Mouse (Mus musculus) inflammation-experienced regulatory T-cells, adult 16 weeks (primary cell): ENCODE measurements around the gene Itgam. TPM values are rescaled to one million over a fixed set of nuclear protein-coding genes. Genes with fewer than 3 reads are reported as not detected.

ENCODE experiments used
- polyA plus RNA-seq: library from polyadenylated mRNA; unstranded; fragments of 100-300 nt; shearing (Covaris generic); gene quantifications from one replicate; pipeline ENCODE4 v1.2.1, GENCODE M21; 2017

The Itgam gene
- polyA plus RNA-seq: 0.61 TPM

DNA sequence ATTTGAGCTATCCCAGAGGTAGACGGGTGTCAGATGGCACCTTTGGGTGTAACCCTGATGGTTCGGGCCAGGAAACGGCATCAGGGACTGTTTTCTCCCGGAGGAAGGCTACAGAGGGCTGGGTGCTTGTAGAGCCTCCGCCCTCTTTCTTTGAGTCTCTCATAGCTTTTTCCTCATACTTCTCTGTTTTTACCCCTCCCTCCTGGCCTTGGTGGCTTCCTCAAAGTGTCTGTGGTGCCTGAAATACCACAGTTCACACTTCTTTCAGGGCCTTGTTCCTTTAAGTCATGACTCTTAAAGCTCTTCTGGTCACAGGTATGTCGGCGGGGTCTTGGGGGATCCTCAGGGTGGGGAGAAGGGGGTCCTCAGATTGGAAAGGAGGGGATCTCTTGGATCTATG lies at the start of gene Itgam, which contains the start of gene Gm49368:
Gene Itgam (plus strand): TSS at position 185 of the 400 bp plus-strand sequence.
Gene Gm49368 (plus strand): TSS at position 228 of the 400 bp plus-strand sequence.

DNA sequence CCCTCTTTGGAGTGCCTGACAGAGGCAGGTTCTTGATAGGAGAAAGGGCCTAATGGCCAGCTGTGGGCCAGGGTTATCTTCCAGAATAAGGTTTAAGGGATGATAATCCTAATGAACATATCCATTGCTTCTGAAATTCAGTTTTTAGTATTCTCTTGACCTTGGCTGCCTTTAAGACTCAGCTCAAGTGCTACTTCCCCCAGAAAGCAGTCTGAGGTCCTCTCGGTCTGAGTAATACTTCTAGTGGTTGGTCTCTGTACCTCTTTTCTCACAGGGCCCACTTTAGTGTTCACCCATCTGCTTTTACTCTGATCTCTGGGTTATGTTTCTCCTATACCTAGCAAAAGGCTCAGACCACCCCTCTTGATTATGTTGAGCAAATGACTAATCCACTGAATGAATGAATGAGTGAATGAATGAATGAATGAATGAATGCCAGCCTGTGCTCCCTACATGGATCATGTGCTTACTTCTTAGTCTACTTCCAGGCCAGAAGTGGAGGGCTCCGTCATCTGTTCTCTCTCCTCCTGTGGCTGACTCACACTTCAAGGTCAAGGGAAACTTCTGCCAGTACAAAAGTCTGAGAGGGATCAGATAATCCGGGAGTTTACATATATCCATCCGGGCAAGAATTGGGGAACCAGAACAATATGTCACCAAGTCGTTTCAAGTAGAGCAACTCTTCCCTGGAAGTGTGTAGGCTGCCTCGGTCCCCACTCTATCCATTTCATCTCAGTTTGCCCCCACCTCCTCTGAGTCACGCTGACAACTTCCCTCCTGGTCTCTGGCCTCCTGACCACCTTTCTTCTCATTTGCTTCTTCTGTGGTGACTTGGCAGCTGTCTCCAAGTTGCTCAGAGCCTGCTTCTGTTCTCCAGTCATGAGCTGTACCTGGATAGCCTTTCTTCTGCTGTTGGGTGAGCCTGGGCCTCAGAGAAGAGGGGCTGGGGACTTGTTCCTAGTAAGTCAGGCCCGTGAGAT lies 66.6 kb downstream of the Itgam start, which contains the start of gene Itgax:
Gene Itgax (plus strand): TSS at position 807 of the 980 bp plus-strand sequence.

DNA sequence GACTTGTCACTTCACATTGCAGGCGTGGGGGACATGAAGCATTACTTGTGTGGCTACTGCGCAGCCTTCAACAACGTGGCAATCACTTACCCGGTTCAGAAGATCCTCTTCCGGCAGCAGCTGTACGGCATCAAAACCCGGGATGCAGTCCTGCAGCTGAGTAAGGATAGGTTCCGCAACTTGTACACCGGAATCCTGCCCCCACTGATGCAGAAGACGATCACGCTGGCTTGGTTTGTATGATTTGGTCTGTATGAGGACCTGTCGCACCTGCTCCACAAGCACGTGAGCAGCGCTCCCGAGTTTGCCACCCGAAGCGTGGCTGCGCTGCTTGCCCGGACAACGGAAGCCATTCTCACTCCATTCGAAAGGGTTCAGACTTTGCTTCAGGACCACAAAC lies 91.6 kb downstream of the Itgam start, which contains the start of gene Itgad:
Gene Itgad (plus strand): TSS at position 301 of the 400 bp plus-strand sequence.

Other genes with a start within 250 kb of the Itgam start
- 167 TPM for gene Stx4a, start 238.3 kb upstream of the Itgam start, polyA plus RNA-seq
- not detected for gene Stx1b, start 238.1 kb upstream of the Itgam start, polyA plus RNA-seq
- 63.8 TPM for gene Zfp646, start 186.4 kb upstream of the Itgam start, polyA plus RNA-seq
- gene Zfp668, start 185.8 kb upstream of the Itgam start, polyA plus RNA-seq: 23.2 TPM
- gene Prss53, start 171.7 kb upstream of the Itgam start, polyA plus RNA-seq: 1.0 TPM
- gene Gm21974, start 167.2 kb upstream of the Itgam start, polyA plus RNA-seq: not detected
- gene Vkorc1, start 167.0 kb upstream of the Itgam start, polyA plus RNA-seq: 64.0 TPM
- 71.2 TPM for gene Bckdk, start 158.6 kb upstream of the Itgam start, polyA plus RNA-seq
- 49.7 TPM for gene Kat8, start 150.1 kb upstream of the Itgam start, polyA plus RNA-seq
- not detected for gene Prss8, start 132.5 kb upstream of the Itgam start, polyA plus RNA-seq
- gene Prss36, start 115.9 kb upstream of the Itgam start, polyA plus RNA-seq: 5.0 TPM
- gene Fus, start 95.2 kb upstream of the Itgam start, polyA plus RNA-seq: 177 TPM
- 295 TPM for gene Pycard, start 68.8 kb upstream of the Itgam start, polyA plus RNA-seq
- not detected for gene Trim72, start 58.7 kb upstream of the Itgam start, polyA plus RNA-seq
- not detected for gene Gm49368, start within 50 bp of the Itgam start, polyA plus RNA-seq
- gene Itgax, start 66.9 kb downstream of the Itgam start, polyA plus RNA-seq: 0.27 TPM
- gene Itgad, start 91.7 kb downstream of the Itgam start, polyA plus RNA-seq: 5.5 TPM
- gene Cox6a2, start 143.7 kb downstream of the Itgam start, polyA plus RNA-seq: not detected
- 12.7 TPM for gene Armc5, start 174.7 kb downstream of the Itgam start, polyA plus RNA-seq
- 2.6 TPM for gene 9130023H24Rik, start 175.4 kb downstream of the Itgam start, polyA plus RNA-seq
- 0.88 TPM for gene Tgfb1i1, start 184.2 kb downstream of the Itgam start, polyA plus RNA-seq
- 0.33 TPM for gene Slc5a2, start 203.0 kb downstream of the Itgam start, polyA plus RNA-seq
- gene BC017158, start 235.5 kb downstream of the Itgam start, polyA plus RNA-seq: 22.5 TPM